Mouse (Mus musculus) bone marrow macrophage, adult 2 months (primary cell): ENCODE measurements around the gene Aadacl2.

Experiments used
- CTCF ChIP-seq: IDR thresholded peaks from 2 replicates; pipeline ENCODE4 v1.5.1; 2012; ENCODE audit warnings: low read depth, mild to moderate bottlenecking, low read length, moderate library complexity
- POLR2A ChIP-seq: IDR thresholded peaks from 2 replicates; pipeline ENCODE4 v1.6.1; 2012; ENCODE audit warnings: mild to moderate bottlenecking, low read depth, low read length, borderline replicate concordance

GRCm38 (mm10) chr3:60003622-60004021, 2.9 kb upstream of the Aadacl2 start:
- TF ChIP-seq POLR2A: no peak
- no peak for TF ChIP-seq CTCF
